Mouse (Mus musculus): ENCODE measurements around the gene Pnkp.

GRCm38 (mm10) chr7:44868919-44869696 is 12.2 kb downstream of the Pnkp start:
- TF ChIP-seq CTCF (conservative IDR thresholded peaks at IDR 0.05; ENCODE audit: insufficient read depth, insufficient read length, low read depth, low read length) (no peak), POLR2A (IDR thresholded peaks at IDR 0.05; ENCODE audit: low read depth, low read length) (no peak)
